Mouse (Mus musculus) thymus, adult 2 months (tissue): Measurements from ENCODE around the gene Rin2. TPM values are rescaled to one million over a fixed set of nuclear protein-coding genes. Genes with fewer than 3 reads are reported as not detected.

Experiments used
- DNase-seq: peaks from one replicate; pipeline ENCODE4 v3.0.0; 2021
- H3K27ac ChIP-seq: fragments of 200-500 bp; 2 replicates; pipeline ENCODE4 v1.5.1; 2012; ENCODE audit warnings: low read length, control low read depth; ENCODE audit not compliant: control insufficient read depth, insufficient read depth
- H3K27me3 ChIP-seq: fragments of 200-500 bp; 2 replicates; pipeline ENCODE4 v1.6.1; 2012; ENCODE audit warnings: mild to moderate bottlenecking, low read length, moderate library complexity, mixed read lengths; ENCODE audit not compliant: control insufficient read depth, insufficient read depth
- H3K36me3 ChIP-seq: fragments of 200-500 bp; 2 replicates; pipeline ENCODE4 v1.6.1; 2012; ENCODE audit warnings: mild to moderate bottlenecking, low read length, moderate library complexity; ENCODE audit not compliant: control insufficient read depth, insufficient read depth
- H3K4me1 ChIP-seq: fragments of 200-500 bp; replicated peaks from 2 replicates; pipeline ENCODE4 v1.6.1; 2012; ENCODE audit warnings: low read length; ENCODE audit not compliant: control insufficient read depth, insufficient read depth
- H3K4me3 ChIP-seq: fragments of 200-500 bp; 2 replicates; pipeline ENCODE4 v1.5.1; 2012; ENCODE audit warnings: mild to moderate bottlenecking, low read length, control low read depth, moderate library complexity; ENCODE audit not compliant: control insufficient read depth, insufficient read depth
- CTCF ChIP-seq: fragments of 200-500 bp; IDR thresholded peaks from 2 replicates; pipeline ENCODE4 v1.5.1; 2012; ENCODE audit warnings: mild to moderate bottlenecking, control low read depth, low read length, moderate library complexity, borderline replicate concordance; ENCODE audit not compliant: control insufficient read depth, poor library complexity, insufficient read depth; ENCODE audit errors: extremely low read depth
- POLR2A ChIP-seq: fragments of 200-500 bp; IDR thresholded peaks from 2 replicates; pipeline ENCODE4 v1.6.1; 2012; ENCODE audit warnings: mild to moderate bottlenecking, low read length, control low read depth, moderate library complexity; ENCODE audit not compliant: control insufficient read depth, poor library complexity, insufficient read depth; ENCODE audit errors: extremely low read depth
- WGBS: fragments of 180-500 bp; shearing (Covaris S2); methylation state at CpG from one replicate; pipeline ENCODE4 v1.1.7; 2018; 5-methylcytosine and 5-hydroxymethylcytosine counted together
- polyA plus RNA-seq: library from polyadenylated mRNA; depleted of rRNA; stranded (reverse); fragments of >200 nt; gene quantifications from 2 replicates; pipeline ENCODE4 v1.2.3, GENCODE M21; 2012

Gene Rin2
- polyA plus RNA-seq, 1 experiment: 5.4 TPM

GRCm38 (mm10) chr2:145656121-145656520 is 18.9 kb upstream of the Rin2 start:
- Histone ChIP-seq H3K27me3 (no peaks in the 10 kb centered on the region), H3K4me3 (no peak overlapping the region), H3K27ac (no peak overlapping the region), H3K36me3 (no peaks in the 10 kb centered on the region), H3K4me1 (no peaks in the 10 kb centered on the region)
- 90% methylated on average over 3 of the region's 3 CpGs for WGBS
- no peak for DNase-seq
- no peak for TF ChIP-seq POLR2A
- no peak for TF ChIP-seq CTCF

DNA sequence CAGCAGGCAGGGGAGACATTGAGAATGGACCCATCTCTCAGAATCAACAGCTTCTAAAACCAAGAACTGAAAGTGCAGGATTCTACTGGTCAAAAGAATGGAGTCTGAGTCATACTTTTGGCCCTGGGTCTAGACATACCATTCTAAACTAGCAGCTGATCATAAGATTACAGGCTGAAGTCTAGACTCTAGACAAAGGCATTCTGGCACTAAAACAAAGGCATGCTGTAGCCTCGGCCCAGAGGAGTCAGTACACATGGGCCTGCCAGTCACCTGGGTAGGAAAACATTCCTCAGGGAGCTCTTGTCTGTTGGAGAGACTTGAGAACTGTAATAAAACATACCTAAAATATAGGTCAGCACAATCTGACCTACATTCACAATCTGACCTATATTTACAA is 18.3 kb upstream of the Rin2 start:
- no peak overlapping the region for H3K27ac ChIP-seq
- no peaks in the 10 kb centered on the region for H3K4me1 ChIP-seq
- no peak overlapping the region for H3K4me3 ChIP-seq
- TF ChIP-seq CTCF (no peak), POLR2A (no peak)
- DNase-seq: no peak
- 81% methylated on average over 1 of the region's 1 CpGs for WGBS
- H3K36me3 ChIP-seq: no peaks in the 10 kb centered on the region
- H3K27me3 ChIP-seq: no peaks in the 10 kb centered on the region

- WGBS: 85% methylated on average over 6 of the region's 7 CpGs
- Histone ChIP-seq H3K36me3 (no peaks in the 10 kb centered on the region), H3K27me3 (no peaks in the 10 kb centered on the region), H3K27ac (no peak overlapping the region), H3K4me3 (no peak overlapping the region), H3K4me1 (no peaks in the 10 kb centered on the region)
- DNase-seq: no peak
- TF ChIP-seq POLR2A (no peak), CTCF (no peak)
Measured at GRCm38 (mm10) chr2:145661242-145661641, 13.8 kb upstream of the Rin2 start.

GRCm38 (mm10) chr2:145663899-145664298 is 11.1 kb upstream of the Rin2 start:
- no peaks in the 10 kb centered on the region for H3K36me3 ChIP-seq
- WGBS: 93% methylated on average over 7 of the region's 7 CpGs
- DNase-seq: no peak
- TF ChIP-seq CTCF: no peak
- TF ChIP-seq POLR2A: no peak
- H3K27ac ChIP-seq: no peak overlapping the region
- no peaks in the 10 kb centered on the region for H3K4me1 ChIP-seq
- H3K27me3 ChIP-seq: no peaks in the 10 kb centered on the region
- H3K4me3 ChIP-seq: no peak overlapping the region

DNA sequence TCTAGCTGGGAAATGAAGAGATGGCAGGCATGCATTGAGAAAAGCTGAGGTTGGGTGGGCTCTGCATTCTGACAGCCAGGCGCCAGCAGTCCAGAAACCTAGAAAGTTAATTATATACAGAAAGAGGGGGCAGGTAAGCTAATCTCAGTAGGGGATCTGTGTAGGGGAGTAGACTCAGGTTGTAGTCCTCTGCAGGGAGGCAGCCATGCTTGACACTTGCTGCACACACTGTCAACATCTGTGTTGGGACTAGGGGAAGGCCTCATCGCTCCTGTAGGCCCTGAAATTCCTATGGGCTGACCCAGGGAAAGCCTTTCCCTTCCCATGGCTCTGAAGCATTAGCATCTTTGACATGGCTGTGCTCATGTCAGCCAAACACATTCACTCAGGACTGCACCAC is 10.7 kb upstream of the Rin2 start:
- Histone ChIP-seq H3K27me3 (no peaks in the 10 kb centered on the region), H3K4me3 (no peak overlapping the region), H3K36me3 (no peaks in the 10 kb centered on the region), H3K27ac (no peak overlapping the region), H3K4me1 (no peaks in the 10 kb centered on the region)
- no peak for DNase-seq
- no peak for TF ChIP-seq CTCF
- no peak for TF ChIP-seq POLR2A
- 94% methylated on average over 2 of the region's 2 CpGs for WGBS

DNA sequence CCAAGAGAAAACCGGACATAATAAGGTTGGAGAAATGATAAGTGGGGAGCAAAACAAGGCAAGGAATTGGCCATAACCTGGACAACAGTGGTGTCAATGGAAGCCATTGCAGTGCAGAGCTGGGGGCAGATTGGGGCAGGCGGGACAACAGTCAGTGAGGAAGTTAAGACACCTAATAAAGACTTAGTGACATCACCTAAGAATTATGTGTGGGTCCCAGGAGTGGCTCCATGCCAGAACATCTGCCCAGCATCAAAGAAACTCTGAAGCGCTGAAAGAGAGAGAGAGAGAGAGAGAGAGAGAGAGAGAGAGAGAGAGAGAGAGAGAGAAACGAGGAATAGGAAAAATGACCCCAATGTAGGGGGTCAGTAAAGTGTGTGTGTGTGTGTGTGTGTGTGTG is 6.9 kb upstream of the Rin2 start:
- Histone ChIP-seq H3K4me1 (no peaks in the 10 kb centered on the region), H3K36me3 (no peaks in the 10 kb centered on the region), H3K4me3 (no peak overlapping the region), H3K27ac (no peak overlapping the region), H3K27me3 (no peaks in the 10 kb centered on the region)
- no peak for DNase-seq
- WGBS: 75% methylated on average over 4 of the region's 4 CpGs
- TF ChIP-seq POLR2A (no peak), CTCF (no peak)

- Histone ChIP-seq H3K27ac (no peak overlapping the region), H3K36me3 (no peaks in the 10 kb centered on the region), H3K4me3 (no peak overlapping the region), H3K4me1 (no peaks in the 10 kb centered on the region), H3K27me3 (no peaks in the 10 kb centered on the region)
- WGBS: 78% methylated on average over 4 of the region's 4 CpGs
- DNase-seq: no peak
- TF ChIP-seq CTCF: no peak
Measured at GRCm38 (mm10) chr2:145670131-145670530, 4.9 kb upstream of the Rin2 start.
